Mouse (Mus musculus): ENCODE data around the gene Smad6.

GRCm38 (mm10) chr9:63980179-63981086 is 41.4 kb downstream of the Smad6 start:
- no peak for TF ChIP-seq GATA1 (IDR thresholded peaks at IDR 0.05; ENCODE audit: low read length)
- TF ChIP-seq TAL1 (IDR thresholded peaks at IDR 0.05; ENCODE audit: low read length) = no peak

Measured in erythroblast, embryonic 14.5 days (primary cell).